Mouse (Mus musculus): ENCODE measurements around the gene P2ry6. TPM values are rescaled to one million over a fixed set of nuclear protein-coding genes. Genes with fewer than 3 reads are reported as not detected.

P2ry6 gene
- polyA plus RNA-seq, 1 experiment from 2014 or later = 3.0 TPM

DNA sequence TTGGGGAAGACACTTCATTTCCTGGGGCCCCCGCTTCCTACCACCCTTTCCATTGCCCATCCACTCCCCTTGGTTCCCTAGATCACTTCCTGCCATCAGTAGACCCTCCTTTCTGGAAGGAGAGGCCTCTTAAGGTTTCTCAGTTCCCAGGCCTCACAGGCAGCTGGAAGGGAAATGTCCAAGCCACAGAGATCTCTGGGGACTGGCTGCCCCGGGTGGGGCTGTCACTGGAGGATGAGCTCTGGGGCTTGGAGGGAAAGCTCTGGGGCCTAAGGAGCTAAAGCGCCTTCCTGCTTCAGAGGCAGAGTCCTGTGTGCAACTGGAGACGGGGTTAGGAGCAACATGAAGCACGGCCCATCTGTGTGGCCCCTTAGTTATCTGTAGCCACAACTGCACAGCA lies 69.8 kb downstream of the P2ry6 start:
- no peak overlapping the region for H3K4me3 ChIP-seq
- 86% methylated on average over 5 of the region's 5 CpGs for WGBS
- H3K27me3 ChIP-seq (replicated peaks; ENCODE audit: low read depth, poor library complexity, severe bottlenecking) = no peaks in the 10 kb centered on the region
- H3K9me3 ChIP-seq = no peaks in the 10 kb centered on the region
- DNase-seq (ENCODE audit: low spot score) = no peak
- H3K4me1 ChIP-seq = peaks cover 24% of the 10 kb centered on the region
- H3K27ac ChIP-seq (replicated peaks) = no peak overlapping the region
- H3K36me3 ChIP-seq (replicated peaks) = peaks cover 51% of the 10 kb centered on the region

- Histone ChIP-seq H3K4me3 (no peak overlapping the region), H3K9me3 (no peaks in the 10 kb centered on the region), H3K27me3 (replicated peaks; ENCODE audit: low read depth, poor library complexity, severe bottlenecking) (no peaks in the 10 kb centered on the region), H3K27ac (replicated peaks) (no peak overlapping the region), H3K4me1 (peaks cover 4% of the 10 kb centered on the region), H3K36me3 (replicated peaks) (peaks cover 49% of the 10 kb centered on the region)
- no peak for DNase-seq (ENCODE audit: low spot score)
- WGBS = 82% methylated on average over 9 of the region's 9 CpGs
Measured at GRCm38 (mm10) chr7:100902451-100903137, 71.9 kb downstream of the P2ry6 start.

GRCm38 (mm10) chr7:100897828-100898227 lies 76.6 kb downstream of the P2ry6 start:
- Histone ChIP-seq H3K4me1 (peaks cover 31% of the 10 kb centered on the region), H3K4me3 (no peak overlapping the region), H3K9me3 (no peaks in the 10 kb centered on the region), H3K27ac (replicated peaks) (no peak overlapping the region), H3K27me3 (replicated peaks; ENCODE audit: low read depth, poor library complexity, severe bottlenecking) (no peaks in the 10 kb centered on the region), H3K36me3 (replicated peaks) (peaks cover 38% of the 10 kb centered on the region)
- DNase-seq (ENCODE audit: low spot score) = no peak
- 80% methylated on average over 5 of the region's 5 CpGs for WGBS

DNA sequence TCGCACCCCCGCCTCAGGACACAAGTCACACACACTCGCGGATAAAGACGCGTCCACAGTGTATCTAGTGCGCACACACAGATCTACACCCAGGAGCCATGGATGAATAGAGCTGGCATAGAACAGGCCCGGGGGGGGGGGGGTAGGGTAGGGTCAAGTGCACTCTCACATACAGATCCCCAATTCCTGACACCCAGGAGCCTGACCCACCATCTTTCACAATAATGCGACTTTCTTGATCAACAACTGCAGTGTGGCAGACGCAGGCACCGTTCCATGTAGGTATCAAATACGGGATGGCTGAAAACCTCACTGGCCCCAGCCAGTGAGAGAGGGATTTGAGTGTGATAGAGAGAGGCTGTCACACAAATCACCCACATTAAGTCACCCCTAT lies 79.6 kb downstream of the P2ry6 start:
- WGBS = 4% methylated on average over 12 of the region's 12 CpGs

DNA sequence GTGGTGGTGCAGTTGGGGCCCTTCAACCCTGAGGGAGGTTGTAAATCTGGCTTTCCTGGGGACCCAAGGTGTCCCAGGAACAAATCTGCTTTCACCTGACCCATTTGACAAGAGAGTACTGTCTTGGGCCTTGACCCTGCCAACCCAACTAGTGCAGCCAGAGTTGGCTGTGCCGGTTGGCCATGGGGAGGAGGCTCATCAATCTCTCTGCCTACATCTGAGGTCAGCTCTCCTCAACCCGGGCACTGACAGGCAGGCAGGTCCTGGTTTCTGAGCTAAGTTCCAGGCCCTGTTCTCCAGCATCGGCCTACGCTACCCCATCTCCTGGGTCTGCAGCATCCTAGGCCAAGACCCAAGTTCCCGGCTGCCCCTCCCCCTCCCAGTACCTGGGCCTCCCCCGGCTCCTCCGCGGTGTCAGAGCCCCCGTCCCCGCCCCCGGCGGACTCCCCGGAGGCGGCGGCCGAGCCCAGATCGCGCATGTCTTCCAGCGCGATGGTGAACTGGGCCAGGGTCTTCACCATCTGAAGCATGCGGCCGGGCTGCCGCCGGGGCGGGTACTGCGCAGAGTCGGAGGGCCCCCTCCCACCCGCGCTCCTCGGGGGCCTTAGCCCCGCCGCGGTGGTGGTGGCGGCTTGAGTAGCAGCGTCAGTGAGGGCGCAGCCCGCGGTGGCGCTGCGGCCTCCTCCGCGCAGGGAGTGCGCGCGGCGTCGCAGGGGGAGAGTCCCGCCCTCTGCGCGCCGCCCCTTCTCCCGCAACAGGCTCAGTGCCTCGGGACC lies 80.2 kb downstream of the P2ry6 start:
- Histone ChIP-seq H3K4me1 (peaks cover 35% of the 10 kb centered on the region), H3K36me3 (replicated peaks) (peaks cover 50% of the 10 kb centered on the region), H3K27me3 (replicated peaks; ENCODE audit: low read depth, poor library complexity, severe bottlenecking) (no peaks in the 10 kb centered on the region), H3K4me3 (peak overlapping the region; percentile 67), H3K9me3 (no peaks in the 10 kb centered on the region), H3K27ac (replicated peaks) (peak overlapping the region; percentile 79)
- peak; percentile 60 for DNase-seq (ENCODE audit: low spot score)
- 3% methylated on average over 53 of the region's 53 CpGs for WGBS

More for the DNA sequence above, 79.6 kb downstream of the P2ry6 start:
- Histone ChIP-seq H3K9me3 (no peaks in the 10 kb centered on the region), H3K36me3 (replicated peaks) (peaks cover 44% of the 10 kb centered on the region), H3K4me3 (peak overlapping the region; percentile 67), H3K27me3 (replicated peaks; ENCODE audit: low read depth, poor library complexity, severe bottlenecking) (no peaks in the 10 kb centered on the region), H3K4me1 (peaks cover 35% of the 10 kb centered on the region), H3K27ac (replicated peaks) (peak overlapping the region; percentile 79)
- peak; percentile 32 for DNase-seq (ENCODE audit: low spot score)

GRCm38 (mm10) chr7:100893249-100894056 lies 81.0 kb downstream of the P2ry6 start:
- peak overlapping the region; percentile 67 for H3K4me3 ChIP-seq
- WGBS = 57% methylated on average over 20 of the region's 20 CpGs
- no peaks in the 10 kb centered on the region for H3K9me3 ChIP-seq
- H3K27me3 ChIP-seq (replicated peaks; ENCODE audit: low read depth, poor library complexity, severe bottlenecking) = no peaks in the 10 kb centered on the region
- peaks cover 57% of the 10 kb centered on the region for H3K36me3 ChIP-seq (replicated peaks)
- H3K4me1 ChIP-seq = peaks cover 35% of the 10 kb centered on the region
- peak overlapping the region; percentile 79; the same call in 1 of the 2 replicates for H3K27ac ChIP-seq (replicated peaks)
- DNase-seq (ENCODE audit: low spot score) = no peak

Other genes with a start within 250 kb of the P2ry6 start
- 4.8 and 5.2 TPM in 2 replicates for gene Relt, start 111.2 kb downstream of the P2ry6 start, polyA plus RNA-seq (2016; fragmentation: Nextera tagmentation; extraction: Ambion mirVana)
- 9.3 and 9.8 TPM in 2 replicates for gene Arhgef17, start 42.5 kb downstream of the P2ry6 start, polyA plus RNA-seq (2016; fragmentation: Nextera tagmentation; extraction: Ambion mirVana)
- gene P2ry2, start 38.2 kb upstream of the P2ry6 start, polyA plus RNA-seq (2016; fragmentation: Nextera tagmentation; extraction: Ambion mirVana) = 0.31 and 0.50 TPM in 2 replicates
- gene Fchsd2, start 118.2 kb upstream of the P2ry6 start, polyA plus RNA-seq (2016; fragmentation: Nextera tagmentation; extraction: Ambion mirVana) = 18.7 and 20.9 TPM in 2 replicates